Mouse (Mus musculus) testis, adult 2 months (tissue): ENCODE results near the gene Zfp523. TPM values are rescaled to one million over a fixed set of nuclear protein-coding genes. Genes with fewer than 3 reads are reported as not detected.

Experiments used
- H3K27ac ChIP-seq: fragments of 200-500 bp; 2 replicates; pipeline ENCODE4 v1.5.1; 2012; ENCODE audit warnings: low read depth, low read length; ENCODE audit not compliant: control insufficient read depth, insufficient read depth
- H3K27me3 ChIP-seq: fragments of 200-500 bp; 2 replicates; pipeline ENCODE4 v1.6.1; 2012; ENCODE audit warnings: mild to moderate bottlenecking, low read length, moderate library complexity; ENCODE audit not compliant: control insufficient read depth, insufficient read depth
- H3K36me3 ChIP-seq: fragments of 200-500 bp; 2 replicates; pipeline ENCODE4 v1.6.1; 2012; ENCODE audit warnings: mild to moderate bottlenecking, low read length; ENCODE audit not compliant: control insufficient read depth, insufficient read depth
- H3K4me1 ChIP-seq: fragments of 200-500 bp; 2 replicates; pipeline ENCODE4 v1.6.1; 2012; ENCODE audit warnings: low read length; ENCODE audit not compliant: control insufficient read depth, insufficient read depth
- H3K4me3 ChIP-seq: fragments of 200-500 bp; 2 replicates; pipeline ENCODE4 v1.5.1; 2012; ENCODE audit warnings: low read depth, mild to moderate bottlenecking, low read length, moderate library complexity, mixed read lengths; ENCODE audit not compliant: control insufficient read depth
- CTCF ChIP-seq: fragments of 200-500 bp; IDR thresholded peaks from 2 replicates; pipeline ENCODE4 v1.5.1; 2012; ENCODE audit warnings: low read depth, mild to moderate bottlenecking, inconsistent platforms, low read length, moderate library complexity; ENCODE audit not compliant: control insufficient read depth, insufficient read depth, insufficient replicate concordance
- POLR2A ChIP-seq: fragments of 200-500 bp; IDR thresholded peaks from 2 replicates; pipeline ENCODE4 v1.6.1; 2012; ENCODE audit warnings: low read depth, mild to moderate bottlenecking, inconsistent platforms, low read length, moderate library complexity; ENCODE audit not compliant: control insufficient read depth
- polyA plus RNA-seq: library from polyadenylated mRNA; depleted of rRNA; stranded (reverse); fragments of >200 nt; gene quantifications from 2 replicates; pipeline ENCODE4 v1.2.3, GENCODE M21; 2012

Zfp523 gene
- polyA plus RNA-seq, 1 experiment, result 89.4 TPM

DNA sequence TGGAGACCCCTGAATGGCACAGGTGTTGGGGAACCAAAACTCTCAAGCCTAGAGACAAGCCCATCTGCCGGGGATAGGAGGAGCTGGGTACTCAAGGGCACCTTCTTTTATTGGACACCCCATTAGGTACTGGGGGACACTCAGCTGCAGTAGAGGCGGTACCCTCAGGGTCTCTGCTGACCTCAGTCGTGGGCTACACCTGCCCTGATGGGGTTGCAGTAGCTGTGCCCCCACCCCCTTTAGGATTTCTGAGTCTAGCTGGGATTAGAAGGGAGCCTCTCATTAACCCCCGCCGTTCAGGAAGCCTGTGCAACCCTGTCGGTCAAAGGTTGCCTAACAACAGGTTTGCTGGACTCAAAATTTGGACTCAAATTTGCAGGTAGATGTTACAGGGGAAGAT, 32.7 kb upstream of the Zfp523 start:
- no peak overlapping the region for H3K27ac ChIP-seq
- TF ChIP-seq POLR2A, result no peak
- TF ChIP-seq CTCF, result no peak
- H3K4me3 ChIP-seq, result no peak overlapping the region
- H3K36me3 ChIP-seq, result no peaks in the 10 kb centered on the region
- no peaks in the 10 kb centered on the region for H3K27me3 ChIP-seq
- peaks cover 20% of the 10 kb centered on the region for H3K4me1 ChIP-seq

GRCm38 (mm10) chr17:28148288-28148687, 28.6 kb upstream of the Zfp523 start:
- H3K27ac ChIP-seq, result no peak overlapping the region
- TF ChIP-seq CTCF, result no peak
- no peak for TF ChIP-seq POLR2A
- H3K27me3 ChIP-seq, result no peaks in the 10 kb centered on the region
- H3K36me3 ChIP-seq, result no peaks in the 10 kb centered on the region
- H3K4me3 ChIP-seq, result no peak overlapping the region
- H3K4me1 ChIP-seq, result peaks cover 2% of the 10 kb centered on the region; the same call in 1 of the 2 replicates

- Histone ChIP-seq H3K36me3 (no peaks in the 10 kb centered on the region), H3K27me3 (no peaks in the 10 kb centered on the region), H3K4me1 (no peaks in the 10 kb centered on the region), H3K4me3 (no peak overlapping the region), H3K27ac (no peak overlapping the region)
- TF ChIP-seq CTCF (no peak), POLR2A (no peak)
Observed at GRCm38 (mm10) chr17:28149734-28150133, 27.2 kb upstream of the Zfp523 start.

GRCm38 (mm10) chr17:28150456-28150855, 26.5 kb upstream of the Zfp523 start:
- no peak for TF ChIP-seq POLR2A
- Histone ChIP-seq H3K36me3 (no peaks in the 10 kb centered on the region), H3K27ac (no peak overlapping the region), H3K27me3 (no peaks in the 10 kb centered on the region), H3K4me3 (no peak overlapping the region), H3K4me1 (no peaks in the 10 kb centered on the region)

DNA sequence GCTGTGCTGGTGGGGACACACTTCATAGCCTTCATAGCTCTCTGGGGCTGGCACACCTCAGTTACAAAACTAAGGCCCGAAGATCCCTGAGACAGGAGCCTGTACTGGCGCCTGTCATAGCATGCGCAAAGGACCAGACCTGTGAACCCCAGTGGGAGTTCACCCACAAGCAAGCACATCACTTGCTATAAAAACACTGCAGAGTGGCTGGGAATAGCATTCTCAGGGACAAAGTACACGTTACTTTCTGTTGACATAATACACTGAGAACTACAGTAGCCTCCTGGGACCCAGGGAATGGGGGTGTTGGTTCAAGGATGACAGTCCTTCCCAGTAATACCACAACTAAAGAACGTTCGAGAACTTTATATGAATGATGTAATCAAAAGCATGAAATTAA, 23.8 kb upstream of the Zfp523 start:
- no peaks in the 10 kb centered on the region for H3K27me3 ChIP-seq
- no peak overlapping the region for H3K4me3 ChIP-seq
- H3K27ac ChIP-seq, result no peak overlapping the region
- no peaks in the 10 kb centered on the region for H3K36me3 ChIP-seq
- no peak for TF ChIP-seq POLR2A
- no peak for TF ChIP-seq CTCF
- no peaks in the 10 kb centered on the region for H3K4me1 ChIP-seq

DNA sequence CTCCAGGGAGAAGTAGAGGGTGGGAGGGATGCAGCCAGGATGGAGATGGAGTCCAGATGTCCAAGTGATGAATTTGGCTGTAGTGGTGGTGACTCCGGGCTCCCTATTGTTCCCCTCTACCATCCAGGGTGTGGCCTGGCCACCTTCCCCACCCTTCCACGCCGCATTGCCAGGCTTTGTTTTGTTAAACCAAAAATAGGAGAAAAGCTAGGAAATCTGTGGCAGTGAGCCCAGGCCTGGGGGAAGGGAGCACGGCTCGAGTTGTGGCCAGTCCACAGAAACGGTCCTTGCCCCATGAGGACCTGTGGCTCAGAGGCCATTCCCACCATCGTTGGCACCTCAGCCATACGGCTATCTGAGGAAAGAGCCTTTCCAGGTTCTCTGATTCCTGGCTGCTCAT, 22.0 kb upstream of the Zfp523 start:
- Histone ChIP-seq H3K4me3 (no peak overlapping the region), H3K36me3 (no peaks in the 10 kb centered on the region), H3K4me1 (no peaks in the 10 kb centered on the region), H3K27me3 (no peaks in the 10 kb centered on the region), H3K27ac (no peak overlapping the region)
- TF ChIP-seq POLR2A, result no peak
- TF ChIP-seq CTCF, result no peak

DNA sequence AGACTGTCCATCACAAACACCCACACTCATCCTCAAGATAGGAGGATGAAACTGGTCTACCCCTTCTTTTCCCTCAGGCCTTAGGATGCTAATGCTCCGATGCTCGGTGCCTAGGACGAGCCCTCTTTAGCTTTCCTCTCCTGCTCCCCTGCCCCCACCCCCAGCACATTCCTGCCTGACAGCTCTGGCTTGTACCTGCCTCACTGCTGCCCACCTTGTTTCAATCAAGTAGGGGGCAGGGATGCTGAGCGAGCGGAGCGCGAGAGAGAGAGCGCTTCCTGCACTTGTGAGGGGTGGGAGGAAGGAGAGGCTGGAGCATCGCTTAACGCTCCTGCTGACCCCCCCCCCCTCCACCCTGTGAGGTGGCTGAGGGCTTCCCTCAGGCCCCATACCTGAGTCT, 16.6 kb upstream of the Zfp523 start:
- Histone ChIP-seq H3K4me3 (no peak overlapping the region), H3K36me3 (no peaks in the 10 kb centered on the region), H3K27ac (no peak overlapping the region)

GRCm38 (mm10) chr17:28161310-28161881, 15.5 kb upstream of the Zfp523 start:
- Histone ChIP-seq H3K27me3 (no peaks in the 10 kb centered on the region), H3K4me1 (no peaks in the 10 kb centered on the region), H3K27ac (no peak overlapping the region), H3K4me3 (no peak overlapping the region), H3K36me3 (no peaks in the 10 kb centered on the region)
- TF ChIP-seq CTCF (no peak), POLR2A (no peak)

More for the DNA sequence above, 16.6 kb upstream of the Zfp523 start:
- TF ChIP-seq POLR2A, result no peak
- TF ChIP-seq CTCF, result no peak
- H3K4me1 ChIP-seq, result no peaks in the 10 kb centered on the region
- H3K27me3 ChIP-seq, result no peaks in the 10 kb centered on the region
